19 mouse cellular contexts compared by ENCODE assay signal in genomic region chr17:47625088-47625487, GRCm38 (mm10).
"Had no signal": no experiment of that assay in that cellular context is flagged by ENCODE, and none has a peak within 500 bp of the region (broad histone marks: within the 10 kb centered on the region; RNA-seq: fewer than 3 reads in every experiment).

No protein-coding gene starts in this region.

- H3K9me3 ChIP-seq: kidney, embryonic 15.5 days; midbrain, embryonic 12.5 days; midbrain, embryonic 15.5 days; neural tube, embryonic 12.5 days; neural tube, embryonic 15.5 days; stomach, embryonic 15.5 days had no signal

- DNase-seq: kidney, adult 8-10 months; kidney, postnatal 10 days; kidney, postnatal 36 days; layer of hippocampus, postnatal 36 days; lung, adult 18-20 months; right cerebral cortex, adult 18-20 months; right cerebral cortex, postnatal 14 days; right cerebral cortex, postnatal 4 days; spleen, adult 18-20 months; thymus, postnatal 25 days had no signal

- H3K4me3 ChIP-seq: kidney, embryonic 15.5 days; left cerebral cortex, adult 2 months; midbrain, embryonic 12.5 days; midbrain, embryonic 15.5 days; neural tube, embryonic 12.5 days; neural tube, embryonic 15.5 days; stomach, embryonic 15.5 days had no signal

- H3K27ac ChIP-seq: kidney, embryonic 15.5 days; left cerebral cortex, adult 2 months; liver, embryonic 14.5 days; macrophage; midbrain, embryonic 12.5 days; midbrain, embryonic 15.5 days; neural tube, embryonic 12.5 days; neural tube, embryonic 15.5 days; stomach, embryonic 15.5 days had no signal

- H3K27me3 ChIP-seq: kidney, embryonic 15.5 days; midbrain, embryonic 12.5 days; midbrain, embryonic 15.5 days; neural tube, embryonic 12.5 days; neural tube, embryonic 15.5 days; stomach, embryonic 15.5 days had no signal
